Mouse (Mus musculus): ENCODE data around the gene Cd244a. TPM values are rescaled to one million over a fixed set of nuclear protein-coding genes. Genes with fewer than 3 reads are reported as not detected.

The Cd244a gene
- polyA plus RNA-seq, 1 experiment, result 0.04 TPM

DNA sequence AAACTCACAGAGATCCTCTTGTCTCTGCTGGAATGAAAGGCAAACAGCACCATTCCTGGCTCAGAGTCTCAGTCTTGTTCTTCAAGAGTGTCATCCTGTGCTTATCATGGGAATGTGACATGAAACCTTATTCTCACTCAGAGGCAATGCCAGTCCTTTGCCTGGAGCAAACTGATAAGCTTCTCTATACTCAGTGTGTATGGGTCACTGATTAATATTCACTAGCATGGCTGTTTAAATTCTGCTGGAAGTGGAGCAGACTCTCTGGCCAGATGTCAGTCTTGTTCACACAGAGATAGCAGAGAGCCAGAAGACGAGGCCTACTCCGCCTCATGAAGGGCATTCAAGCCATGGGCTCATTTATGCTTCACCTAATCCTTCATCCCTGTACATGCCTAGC, 25.6 kb downstream of the Cd244a start:
- Histone ChIP-seq H3K36me3 (ENCODE audit: control insufficient read depth, insufficient read depth) (no peaks in the 10 kb centered on the region), H3K4me3 (no peak overlapping the region), H3K79me2 (ENCODE audit: control insufficient read depth, insufficient read depth) (no peaks in the 10 kb centered on the region), H3K27me3 (ENCODE audit: control insufficient read depth, insufficient read depth, insufficient read length) (no peaks in the 10 kb centered on the region), H3K4me2 (ENCODE audit: low read depth) (no peak overlapping the region), H3ac (ENCODE audit: control insufficient read depth, insufficient read length) (no peak overlapping the region)
- TF ChIP-seq POLR2AphosphoS2 (IDR thresholded peaks at IDR 0.05; ENCODE audit: insufficient read length, low read depth), result no peak
- TF ChIP-seq SRF (IDR thresholded peaks at IDR 0.05; ENCODE audit: control insufficient read depth, insufficient read length, low read depth), result no peak
- no peak for TF ChIP-seq MAX (IDR thresholded peaks at IDR 0.05; ENCODE audit: low read depth)
- TF ChIP-seq MYOG (IDR thresholded peaks at IDR 0.05; ENCODE audit: control insufficient read depth in 1 of 3, insufficient read depth in 1 of 3, insufficient read length in 2 of 3, low read depth in 2 of 3), result no peak
- no peak for TF ChIP-seq E2F4 (IDR thresholded peaks at IDR 0.05; ENCODE audit: insufficient read depth)
- TF ChIP-seq CEBPB (IDR thresholded peaks at IDR 0.05; ENCODE audit: insufficient read depth, poor library complexity, severe bottlenecking), result no peak
- no peak for TF ChIP-seq POLR2A (IDR thresholded peaks at IDR 0.05; ENCODE audit: insufficient read length, low read depth)
- TF ChIP-seq TCF12 (IDR thresholded peaks at IDR 0.05; ENCODE audit: insufficient read depth, poor library complexity, severe bottlenecking), result no peak
- TF ChIP-seq MYOD1 (IDR thresholded peaks at IDR 0.05; ENCODE audit: control insufficient read depth in 1 of 3, insufficient read length in 2 of 3, low read depth in 2 of 3), result no peak
- TF ChIP-seq USF1 (IDR thresholded peaks at IDR 0.05; ENCODE audit: low read depth), result no peak
- no peak for TF ChIP-seq REST (IDR thresholded peaks at IDR 0.05; ENCODE audit: insufficient read depth, insufficient read length)
- TF ChIP-seq TCF3 (IDR thresholded peaks at IDR 0.05; ENCODE audit: insufficient read length, low read depth), result no peak

GRCm38 (mm10) chr1:171604686-171605085, 45.7 kb downstream of the Cd244a start:
- Histone ChIP-seq H3K4me3 (no peak overlapping the region), H3K79me2 (ENCODE audit: control insufficient read depth, insufficient read depth) (no peaks in the 10 kb centered on the region)
- TF ChIP-seq USF1 (IDR thresholded peaks at IDR 0.05; ENCODE audit: low read depth) (no peak), CEBPB (IDR thresholded peaks at IDR 0.05; ENCODE audit: insufficient read depth, poor library complexity, severe bottlenecking) (no peak), MYOD1 (IDR thresholded peaks at IDR 0.05; ENCODE audit: control insufficient read depth in 1 of 3, insufficient read length in 2 of 3, low read depth in 2 of 3) (no peak), MYOG (IDR thresholded peaks at IDR 0.05; ENCODE audit: control insufficient read depth in 1 of 3, insufficient read depth in 1 of 3, insufficient read length in 2 of 3, low read depth in 2 of 3) (no peak), TCF3 (IDR thresholded peaks at IDR 0.05; ENCODE audit: insufficient read length, low read depth) (no peak), SRF (IDR thresholded peaks at IDR 0.05; ENCODE audit: control insufficient read depth, insufficient read length, low read depth) (no peak), POLR2A (IDR thresholded peaks at IDR 0.05; ENCODE audit: insufficient read length, low read depth) (no peak), MAX (IDR thresholded peaks at IDR 0.05; ENCODE audit: low read depth) (no peak), POLR2AphosphoS2 (IDR thresholded peaks at IDR 0.05; ENCODE audit: insufficient read length, low read depth) (no peak), TCF12 (IDR thresholded peaks at IDR 0.05; ENCODE audit: insufficient read depth, poor library complexity, severe bottlenecking) (no peak), E2F4 (IDR thresholded peaks at IDR 0.05; ENCODE audit: insufficient read depth) (no peak), REST (IDR thresholded peaks at IDR 0.05; ENCODE audit: insufficient read depth, insufficient read length) (no peak)

DNA sequence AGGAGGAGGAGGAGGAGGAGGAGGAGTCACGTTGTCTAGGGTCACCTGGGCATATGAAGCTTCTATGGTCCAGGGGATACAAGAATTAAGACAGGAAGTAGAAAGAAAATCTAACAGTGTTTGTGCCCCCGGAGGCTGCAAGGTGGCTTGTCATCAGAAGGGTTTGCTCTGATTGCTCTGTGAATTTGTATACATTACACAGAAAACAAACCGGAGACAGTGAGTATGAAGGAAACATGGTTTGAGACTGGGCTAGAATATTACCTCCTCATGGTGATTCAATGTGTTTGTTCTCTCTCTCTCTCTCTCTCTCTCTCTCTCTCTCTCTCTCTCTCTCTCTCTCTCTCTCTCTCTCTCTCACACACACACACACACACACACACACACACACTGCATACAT, 47.7 kb downstream of the Cd244a start:
- H3K27me3 ChIP-seq (ENCODE audit: control insufficient read depth, insufficient read depth, insufficient read length), result no peaks in the 10 kb centered on the region
- H3K36me3 ChIP-seq (ENCODE audit: control insufficient read depth, insufficient read depth), result no peaks in the 10 kb centered on the region
- H3K4me3 ChIP-seq, result no peak overlapping the region
- H3K4me2 ChIP-seq (ENCODE audit: low read depth), result no peak overlapping the region
- TF ChIP-seq E2F4 (IDR thresholded peaks at IDR 0.05; ENCODE audit: insufficient read depth) (no peak), SRF (IDR thresholded peaks at IDR 0.05; ENCODE audit: control insufficient read depth, insufficient read length, low read depth) (no peak), CEBPB (IDR thresholded peaks at IDR 0.05; ENCODE audit: insufficient read depth, poor library complexity, severe bottlenecking) (no peak), POLR2AphosphoS2 (IDR thresholded peaks at IDR 0.05; ENCODE audit: insufficient read length, low read depth) (no peak), REST (IDR thresholded peaks at IDR 0.05; ENCODE audit: insufficient read depth, insufficient read length) (no peak)
- no peak overlapping the region for H3ac ChIP-seq (ENCODE audit: control insufficient read depth, insufficient read length)
- no peaks in the 10 kb centered on the region for H3K79me2 ChIP-seq (ENCODE audit: control insufficient read depth, insufficient read depth)

More at GRCm38 (mm10) chr1:171604686-171605085, 45.7 kb downstream of the Cd244a start:
- H3K27me3 ChIP-seq (ENCODE audit: control insufficient read depth, insufficient read depth, insufficient read length), result no peaks in the 10 kb centered on the region
- H3K4me2 ChIP-seq (ENCODE audit: low read depth), result no peak overlapping the region
- no peaks in the 10 kb centered on the region for H3K36me3 ChIP-seq (ENCODE audit: control insufficient read depth, insufficient read depth)
- H3ac ChIP-seq (ENCODE audit: control insufficient read depth, insufficient read length), result no peak overlapping the region

- no peak for TF ChIP-seq MYOD1 (IDR thresholded peaks at IDR 0.05; ENCODE audit: control insufficient read depth in 1 of 3, insufficient read length in 2 of 3, low read depth in 2 of 3)
- TF ChIP-seq MAX (IDR thresholded peaks at IDR 0.05; ENCODE audit: low read depth), result no peak
- TF ChIP-seq POLR2AphosphoS2 (IDR thresholded peaks at IDR 0.05; ENCODE audit: insufficient read length, low read depth), result no peak
- TF ChIP-seq USF1 (IDR thresholded peaks at IDR 0.05; ENCODE audit: low read depth), result no peak
- TF ChIP-seq REST (IDR thresholded peaks at IDR 0.05; ENCODE audit: insufficient read depth, insufficient read length), result no peak
- no peak for TF ChIP-seq POLR2A (IDR thresholded peaks at IDR 0.05; ENCODE audit: insufficient read length, low read depth)
- TF ChIP-seq TCF12 (IDR thresholded peaks at IDR 0.05; ENCODE audit: insufficient read depth, poor library complexity, severe bottlenecking), result no peak
- no peak for TF ChIP-seq TCF3 (IDR thresholded peaks at IDR 0.05; ENCODE audit: insufficient read length, low read depth)
- TF ChIP-seq MYOG (IDR thresholded peaks at IDR 0.05; ENCODE audit: control insufficient read depth in 1 of 3, insufficient read depth in 1 of 3, insufficient read length in 2 of 3, low read depth in 2 of 3), result no peak
- TF ChIP-seq SRF (IDR thresholded peaks at IDR 0.05; ENCODE audit: control insufficient read depth, insufficient read length, low read depth), result no peak
- no peak for TF ChIP-seq E2F4 (IDR thresholded peaks at IDR 0.05; ENCODE audit: insufficient read depth)
- TF ChIP-seq CEBPB (IDR thresholded peaks at IDR 0.05; ENCODE audit: insufficient read depth, poor library complexity, severe bottlenecking), result no peak
- no peaks in the 10 kb centered on the region for H3K27me3 ChIP-seq (ENCODE audit: control insufficient read depth, insufficient read depth, insufficient read length)
- H3K36me3 ChIP-seq (ENCODE audit: control insufficient read depth, insufficient read depth), result no peaks in the 10 kb centered on the region
- no peak within 1 kb of the TSS for H3K4me2 ChIP-seq (ENCODE audit: low read depth)
- H3ac ChIP-seq (ENCODE audit: control insufficient read depth, insufficient read length), result no peak within 1 kb of the TSS
- no peak within 1 kb of the TSS for H3K4me3 ChIP-seq
- no peaks in the 10 kb centered on the region for H3K79me2 ChIP-seq (ENCODE audit: control insufficient read depth, insufficient read depth)
Observed at GRCm38 (mm10) chr1:171607176-171607575, 48.2 kb downstream of the Cd244a start, which contains the start of gene Ly9. Gene Ly9 (minus strand): TSS chr1:171607410.
